Mouse (Mus musculus) forebrain, embryonic 12.5 days (tissue): ENCODE results near the gene Glipr2. TPM values are rescaled to one million over a fixed set of nuclear protein-coding genes. Genes with fewer than 3 reads are reported as not detected.
A peak's percentile ranks its signal among the peaks of the same experiment; 100 is the strongest.

Experiments used
- ATAC-seq: fragments of 200-750 bp; cut with Nextera tagmentation; 2 replicates; pipeline ENCODE4 v1.8.0; 2017; ENCODE audit warnings: moderate TSS enrichment; ENCODE audit not compliant: low FRiP score
- H3K27ac ChIP-seq: fragments of 300-500 bp; sonication (generic); 2 replicates; pipeline ENCODE4 v1.5.1; 2016; ENCODE audit warnings: mild to moderate bottlenecking
- H3K27me3 ChIP-seq: fragments of 300-500 bp; sonication (generic); 2 replicates; pipeline ENCODE4 v1.6.1; 2016; ENCODE audit warnings: mild to moderate bottlenecking
- H3K36me3 ChIP-seq: fragments of 300-500 bp; sonication (generic); replicated peaks from 2 replicates; pipeline ENCODE4 v1.6.1; 2016; ENCODE audit warnings: mild to moderate bottlenecking
- H3K4me1 ChIP-seq: fragments of 300-500 bp; sonication (generic); 2 replicates; pipeline ENCODE4 v1.6.1; 2016
- H3K4me2 ChIP-seq: fragments of 300-500 bp; sonication (generic); 2 replicates; pipeline ENCODE4 v1.6.1; 2016; ENCODE audit warnings: mild to moderate bottlenecking, moderate library complexity
- H3K4me3 ChIP-seq: fragments of 300-500 bp; sonication (generic); replicated peaks from 2 replicates; pipeline ENCODE4 v1.5.1; 2016; ENCODE audit warnings: mild to moderate bottlenecking
- H3K9ac ChIP-seq: fragments of 300-500 bp; sonication (generic); 2 replicates; pipeline ENCODE4 v1.6.1; 2016; ENCODE audit warnings: mild to moderate bottlenecking
- H3K9me3 ChIP-seq: fragments of 300-500 bp; sonication (generic); 2 replicates; pipeline ENCODE4 v1.6.1; 2016
- WGBS: fragments of 180-500 bp; shearing (Covaris S2); methylation state at CpG from one replicate; pipeline ENCODE4 v1.1.7; 2016; 5-methylcytosine and 5-hydroxymethylcytosine counted together
- polyA plus RNA-seq: library from polyadenylated mRNA; unstranded; fragments of >200 nt; fragmentation: Nextera tagmentation; extraction: Ambion mirVana; gene quantifications from 2 replicates; pipeline ENCODE4 v1.2.1, GENCODE M21; 2016

The Glipr2 gene
- polyA plus RNA-seq, 1 experiment from 2014 or later = 61.7 TPM

DNA sequence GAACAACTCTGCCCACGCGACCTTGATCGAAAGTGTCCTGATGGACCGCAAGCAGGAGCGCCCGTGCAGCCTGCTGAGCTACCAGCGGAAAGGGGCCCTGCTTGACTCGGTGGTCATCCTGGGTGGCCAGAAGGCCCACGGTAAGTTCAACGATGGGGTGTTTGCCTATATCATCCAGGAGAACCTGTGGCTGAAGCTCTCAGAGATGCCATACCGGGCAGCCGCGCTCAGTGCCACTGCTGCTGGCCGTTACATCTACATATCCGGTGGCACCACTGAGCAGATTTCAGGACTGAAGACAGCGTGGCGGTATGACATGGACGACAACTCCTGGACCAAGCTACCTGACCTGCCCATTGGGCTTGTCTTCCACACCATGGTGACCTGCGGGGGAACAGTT lies 27.1 kb downstream of the Glipr2 start:
- 94% methylated on average over 19 of the region's 19 CpGs for WGBS
- H3K9me3 ChIP-seq = no peaks in the 10 kb centered on the region
- H3K27me3 ChIP-seq = peaks cover 28% of the 10 kb centered on the region
- no peak overlapping the region for H3K9ac ChIP-seq
- H3K4me3 ChIP-seq = no peak overlapping the region
- no peak overlapping the region for H3K4me2 ChIP-seq
- peaks cover 4% of the 10 kb centered on the region for H3K4me1 ChIP-seq
- ATAC-seq = no peak
- H3K36me3 ChIP-seq = no peaks in the 10 kb centered on the region
- no peak overlapping the region for H3K27ac ChIP-seq

DNA sequence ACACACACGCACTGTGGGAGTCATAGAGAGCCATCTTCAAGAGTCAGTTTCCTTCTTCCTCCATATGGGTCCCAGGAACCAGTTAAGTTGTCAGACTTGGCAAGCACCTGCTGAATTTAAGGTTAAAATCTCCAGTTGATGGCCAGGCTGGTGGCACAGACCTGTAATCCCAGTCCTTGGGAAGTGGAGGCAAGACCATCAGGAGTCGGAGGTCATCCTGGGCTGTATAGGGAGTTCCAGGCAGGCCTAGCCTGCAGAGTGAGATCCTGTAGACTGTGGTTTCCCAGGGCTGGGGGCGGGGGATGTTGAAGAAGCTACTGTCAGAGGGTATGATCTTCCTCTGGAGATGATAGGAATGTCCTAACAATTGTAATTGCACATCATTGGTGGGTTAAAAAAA lies 31.8 kb downstream of the Glipr2 start:
- H3K9me3 ChIP-seq = no peaks in the 10 kb centered on the region
- 88% methylated on average over 3 of the region's 3 CpGs for WGBS
- H3K27me3 ChIP-seq = 0 out of 2 replicates have a peak, but pooled peaks cover 5% of the 10 kb centered on the region
- H3K36me3 ChIP-seq = no peaks in the 10 kb centered on the region
- H3K27ac ChIP-seq = no peak overlapping the region
- H3K4me1 ChIP-seq = no peaks in the 10 kb centered on the region; the same call in 1 of the 2 replicates
- no peak overlapping the region for H3K4me3 ChIP-seq
- no peak overlapping the region for H3K4me2 ChIP-seq
- H3K9ac ChIP-seq = no peak overlapping the region
- no peak for ATAC-seq

DNA sequence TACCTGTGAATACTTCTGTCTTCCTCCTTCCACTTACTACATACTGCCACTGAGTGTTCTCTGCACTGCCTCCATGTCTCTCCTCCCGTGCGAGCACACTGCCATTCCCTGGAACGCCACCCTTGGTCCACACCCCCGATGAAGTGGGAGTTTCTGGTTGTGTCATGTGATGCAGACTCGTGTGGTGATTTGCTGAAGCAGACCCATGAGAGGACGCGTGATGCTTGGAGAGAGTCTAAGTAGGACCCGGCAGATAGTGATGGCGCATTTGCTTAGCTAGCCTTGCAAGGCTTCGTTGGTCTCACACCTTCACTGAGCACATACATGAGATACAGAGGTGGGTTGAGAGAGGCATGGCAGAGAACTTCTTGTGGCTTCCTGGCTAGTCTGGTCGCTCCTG lies 35.9 kb downstream of the Glipr2 start:
- no peaks in the 10 kb centered on the region; the same call in 1 of the 2 replicates for H3K4me1 ChIP-seq
- no peak overlapping the region for H3K27ac ChIP-seq
- no peaks in the 10 kb centered on the region for H3K36me3 ChIP-seq
- no peak overlapping the region for H3K9ac ChIP-seq
- no peak overlapping the region for H3K4me2 ChIP-seq
- ATAC-seq = no peak
- H3K9me3 ChIP-seq = no peaks in the 10 kb centered on the region
- no peak overlapping the region for H3K4me3 ChIP-seq
- 93% methylated on average over 11 of the region's 11 CpGs for WGBS
- no peaks in the 10 kb centered on the region for H3K27me3 ChIP-seq

DNA sequence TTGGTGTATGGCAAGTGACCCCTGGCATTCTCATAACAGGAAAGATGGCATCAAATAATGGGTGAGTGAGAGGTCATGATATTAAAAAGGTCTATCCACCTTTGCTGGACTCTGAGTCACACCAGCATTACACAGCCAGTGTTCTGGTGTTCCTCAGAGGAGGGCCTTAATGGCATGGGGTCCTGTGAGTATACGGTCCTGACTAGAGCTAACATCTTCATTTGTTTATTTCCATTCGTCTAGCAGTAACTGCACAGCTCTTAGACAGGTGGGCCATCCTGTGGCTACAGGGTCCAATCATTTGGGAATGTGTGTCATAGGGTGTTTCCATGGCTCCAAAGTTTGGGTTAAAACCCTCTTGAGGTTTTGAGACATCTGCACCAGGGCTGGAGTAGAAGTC lies 37.1 kb downstream of the Glipr2 start:
- no peaks in the 10 kb centered on the region for H3K27me3 ChIP-seq
- ATAC-seq = no peak

DNA sequence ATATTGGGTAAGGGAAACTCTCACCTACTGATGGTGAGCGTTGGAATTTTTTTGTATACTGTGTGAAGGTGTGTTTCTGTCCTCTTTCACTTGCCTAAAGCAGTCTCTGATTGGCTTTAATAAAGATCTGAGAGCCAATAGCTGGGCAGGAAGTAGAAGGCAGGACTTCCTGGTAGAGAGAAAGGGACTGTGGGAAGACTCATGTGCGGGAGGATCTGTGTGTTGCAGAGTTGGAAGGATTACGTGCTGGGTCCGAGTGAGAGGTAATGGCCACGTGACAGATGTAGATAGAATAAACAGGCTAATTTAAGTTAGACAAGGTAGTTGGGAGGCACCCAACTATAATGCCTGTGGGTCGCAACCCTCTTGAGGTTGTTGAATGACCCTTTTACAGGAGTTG lies 46.4 kb downstream of the Glipr2 start:
- no peak overlapping the region for H3K4me2 ChIP-seq
- no peak for ATAC-seq
- WGBS = 83% methylated on average over 6 of the region's 6 CpGs

More for the DNA sequence above, 37.1 kb downstream of the Glipr2 start:
- Histone ChIP-seq H3K4me1 (no peaks in the 10 kb centered on the region), H3K36me3 (no peaks in the 10 kb centered on the region), H3K9me3 (no peaks in the 10 kb centered on the region), H3K4me3 (no peak overlapping the region), H3K9ac (no peak overlapping the region), H3K27ac (no peak overlapping the region), H3K4me2 (no peak overlapping the region)
- 85% methylated on average over 2 of the region's 2 CpGs for WGBS

DNA sequence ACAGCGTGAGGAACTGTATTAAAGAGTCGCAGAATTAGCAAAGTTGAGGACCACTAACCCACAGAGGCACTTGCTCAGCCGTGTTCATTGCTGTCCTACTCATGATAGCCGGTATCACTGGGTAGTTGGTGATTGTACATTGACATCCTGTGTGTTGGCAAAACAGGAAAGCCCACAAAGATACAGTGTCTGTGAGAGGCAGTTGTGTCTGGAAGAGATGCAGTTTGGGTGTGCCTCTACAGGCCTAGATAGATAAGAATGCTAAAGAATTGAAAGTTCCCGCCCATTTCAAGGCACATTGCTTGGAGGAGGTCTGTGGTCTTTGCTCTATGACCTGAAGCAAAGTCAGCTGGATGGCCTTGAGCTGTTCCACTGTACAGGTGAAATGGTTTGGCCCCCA lies 46.9 kb downstream of the Glipr2 start, which contains the start of gene Clta:
TSS of gene Clta (plus strand) at position 327 of the 400 bp plus-strand sequence.
- ATAC-seq = no peak
- H3K36me3 ChIP-seq = no peaks in the 10 kb centered on the region
- H3K9me3 ChIP-seq = no peaks in the 10 kb centered on the region
- no peak within 1 kb of the TSS for H3K27ac ChIP-seq
- H3K4me1 ChIP-seq = no peaks in the 10 kb centered on the region
- no peak within 1 kb of the TSS for H3K4me3 ChIP-seq
- H3K4me2 ChIP-seq = no peak within 1 kb of the TSS
- WGBS = 92% methylated on average over 5 of the region's 5 CpGs
- H3K9ac ChIP-seq = no peak within 1 kb of the TSS
- no peaks in the 10 kb centered on the region for H3K27me3 ChIP-seq

More for the DNA sequence above, 46.4 kb downstream of the Glipr2 start:
- Histone ChIP-seq H3K27ac (no peak overlapping the region), H3K4me3 (no peak overlapping the region), H3K4me1 (no peaks in the 10 kb centered on the region), H3K9ac (no peak overlapping the region), H3K36me3 (no peaks in the 10 kb centered on the region), H3K9me3 (no peaks in the 10 kb centered on the region), H3K27me3 (no peaks in the 10 kb centered on the region)

DNA sequence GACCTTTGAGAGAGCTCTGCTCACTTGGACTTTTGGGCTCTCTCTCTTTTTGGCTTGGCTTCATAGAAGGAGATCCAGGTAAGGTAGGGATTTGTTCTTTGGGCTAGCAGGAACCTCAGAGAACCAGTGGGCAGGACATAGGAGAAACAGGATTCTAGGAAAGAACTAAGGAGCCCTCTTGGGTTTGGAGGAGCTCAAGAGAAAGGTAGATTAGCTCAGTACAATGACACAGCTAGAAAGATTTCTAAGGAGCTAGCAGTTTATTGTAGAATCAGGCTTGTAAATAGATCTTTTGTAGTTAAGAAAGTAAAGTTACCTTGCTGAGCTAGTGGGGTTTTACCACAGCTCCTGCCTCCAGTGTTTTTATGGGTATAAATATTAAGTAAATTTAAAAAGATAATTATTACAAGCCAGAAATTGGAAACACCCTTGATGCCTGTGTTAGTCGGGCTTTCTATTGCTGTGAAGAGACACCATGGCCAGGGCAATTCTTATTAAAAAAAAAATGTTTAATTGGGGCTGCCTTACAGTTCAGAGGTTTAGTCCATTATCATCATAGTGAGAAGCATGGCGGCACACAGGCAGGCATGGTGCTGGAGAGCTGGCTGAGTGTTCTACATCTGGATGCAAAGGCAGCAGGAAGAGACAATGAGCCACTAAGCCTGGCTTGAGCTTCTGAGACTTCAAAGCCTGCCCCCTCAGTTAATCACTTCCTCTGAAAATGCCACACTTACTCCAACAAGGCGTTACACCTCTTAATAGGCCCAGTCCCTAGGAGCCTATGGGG lies 47.6 kb downstream of the Glipr2 start:
- Histone ChIP-seq H3K36me3 (no peaks in the 10 kb centered on the region), H3K27me3 (no peaks in the 10 kb centered on the region), H3K9ac (no peak overlapping the region), H3K4me3 (no peak overlapping the region), H3K27ac (no peak overlapping the region), H3K4me2 (no peak overlapping the region), H3K4me1 (no peaks in the 10 kb centered on the region), H3K9me3 (no peaks in the 10 kb centered on the region)
- 66% methylated on average over 3 of the region's 3 CpGs for WGBS
- ATAC-seq = no peak

DNA sequence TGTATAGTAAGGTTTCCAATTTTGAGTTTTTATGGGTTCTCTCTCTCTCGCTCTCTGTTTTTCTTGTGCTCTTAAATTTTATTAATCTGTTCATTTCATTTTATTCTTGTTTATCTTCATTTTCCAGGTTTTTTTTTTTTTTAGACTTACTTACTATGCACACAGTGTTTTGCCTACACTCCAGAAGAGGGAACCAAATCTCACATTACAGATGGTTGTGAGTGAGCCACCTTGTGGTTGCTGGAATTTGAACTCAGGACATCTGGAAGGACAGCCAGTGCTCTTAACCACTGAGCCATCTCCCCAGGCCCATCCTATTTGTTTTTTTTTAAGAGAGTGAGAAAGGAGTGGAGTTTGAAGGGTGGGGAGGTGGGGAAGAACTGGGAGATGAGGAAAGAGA lies 53.0 kb downstream of the Glipr2 start:
- H3K36me3 ChIP-seq = no peaks in the 10 kb centered on the region

DNA sequence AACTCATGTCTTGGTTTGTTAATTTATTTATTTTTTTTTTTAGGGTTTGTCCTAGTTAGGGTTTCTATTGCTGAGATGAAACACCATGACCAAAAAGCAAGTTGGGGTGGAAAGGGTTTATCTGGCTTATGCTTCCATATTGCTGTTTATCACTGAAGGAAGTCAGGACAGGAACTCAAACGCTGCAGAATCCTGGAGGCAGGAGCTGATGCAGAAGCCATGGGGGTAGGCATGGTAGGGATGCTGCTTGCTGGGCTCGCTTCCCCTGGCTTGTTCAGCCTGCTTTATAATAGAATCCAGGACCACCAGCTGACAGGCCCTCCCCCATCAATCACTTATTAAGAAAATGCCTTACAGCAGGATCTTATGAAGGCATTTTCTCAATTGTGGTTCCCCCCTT lies 53.7 kb downstream of the Glipr2 start:
- no peak overlapping the region for H3K27ac ChIP-seq
- H3K4me3 ChIP-seq = no peak overlapping the region
- H3K9me3 ChIP-seq = no peaks in the 10 kb centered on the region
- no peaks in the 10 kb centered on the region for H3K27me3 ChIP-seq
- H3K9ac ChIP-seq = no peak overlapping the region
- WGBS = 43% methylated on average over 2 of the region's 2 CpGs
- H3K36me3 ChIP-seq = 0 out of 2 replicates have a peak, but pooled peaks cover 2% of the 10 kb centered on the region
- H3K4me1 ChIP-seq = peaks cover 20% of the 10 kb centered on the region
- no peak for ATAC-seq
- no peak overlapping the region for H3K4me2 ChIP-seq

More for the DNA sequence above, 53.0 kb downstream of the Glipr2 start:
- Histone ChIP-seq H3K27ac (no peak overlapping the region), H3K9me3 (no peaks in the 10 kb centered on the region), H3K4me3 (no peak overlapping the region), H3K4me2 (no peak overlapping the region), H3K9ac (no peak overlapping the region), H3K4me1 (peaks cover 20% of the 10 kb centered on the region), H3K27me3 (no peaks in the 10 kb centered on the region)
- ATAC-seq = no peak
- WGBS = 96% methylated on average over 1 of the region's 1 CpGs

DNA sequence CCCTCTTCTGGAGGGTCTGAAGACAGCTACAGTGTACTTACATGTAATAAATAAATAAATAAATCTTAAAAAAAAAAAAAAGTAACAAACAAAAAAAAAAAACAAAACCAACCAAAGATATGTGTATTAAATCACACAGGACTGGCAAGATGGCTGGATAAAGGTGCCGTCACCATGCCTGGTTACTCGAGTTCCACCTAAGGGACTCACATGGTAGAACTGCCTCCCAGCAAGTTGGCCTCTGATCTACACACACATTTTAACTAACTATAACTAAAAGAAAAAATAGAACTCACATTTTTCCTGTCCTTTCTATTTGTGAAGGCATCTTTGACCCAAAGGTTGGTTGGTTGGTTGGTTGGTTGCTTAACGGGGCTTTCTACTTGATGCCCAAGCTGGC lies 54.6 kb downstream of the Glipr2 start:
- Histone ChIP-seq H3K4me2 (peak overlapping the region; percentile 99), H3K27me3 (no peaks in the 10 kb centered on the region), H3K9me3 (no peaks in the 10 kb centered on the region), H3K4me1 (peaks cover 20% of the 10 kb centered on the region), H3K9ac (peak overlapping the region; percentile 91), H3K36me3 (0 out of 2 replicates have a peak, but pooled peaks cover 4% of the 10 kb centered on the region), H3K27ac (0 out of 2 replicates have a peak overlapping the region, but pooled peaks have one; percentile 70), H3K4me3 (peak overlapping the region; percentile 97)
- ATAC-seq = no peak
- 84% methylated on average over 3 of the region's 3 CpGs for WGBS

DNA sequence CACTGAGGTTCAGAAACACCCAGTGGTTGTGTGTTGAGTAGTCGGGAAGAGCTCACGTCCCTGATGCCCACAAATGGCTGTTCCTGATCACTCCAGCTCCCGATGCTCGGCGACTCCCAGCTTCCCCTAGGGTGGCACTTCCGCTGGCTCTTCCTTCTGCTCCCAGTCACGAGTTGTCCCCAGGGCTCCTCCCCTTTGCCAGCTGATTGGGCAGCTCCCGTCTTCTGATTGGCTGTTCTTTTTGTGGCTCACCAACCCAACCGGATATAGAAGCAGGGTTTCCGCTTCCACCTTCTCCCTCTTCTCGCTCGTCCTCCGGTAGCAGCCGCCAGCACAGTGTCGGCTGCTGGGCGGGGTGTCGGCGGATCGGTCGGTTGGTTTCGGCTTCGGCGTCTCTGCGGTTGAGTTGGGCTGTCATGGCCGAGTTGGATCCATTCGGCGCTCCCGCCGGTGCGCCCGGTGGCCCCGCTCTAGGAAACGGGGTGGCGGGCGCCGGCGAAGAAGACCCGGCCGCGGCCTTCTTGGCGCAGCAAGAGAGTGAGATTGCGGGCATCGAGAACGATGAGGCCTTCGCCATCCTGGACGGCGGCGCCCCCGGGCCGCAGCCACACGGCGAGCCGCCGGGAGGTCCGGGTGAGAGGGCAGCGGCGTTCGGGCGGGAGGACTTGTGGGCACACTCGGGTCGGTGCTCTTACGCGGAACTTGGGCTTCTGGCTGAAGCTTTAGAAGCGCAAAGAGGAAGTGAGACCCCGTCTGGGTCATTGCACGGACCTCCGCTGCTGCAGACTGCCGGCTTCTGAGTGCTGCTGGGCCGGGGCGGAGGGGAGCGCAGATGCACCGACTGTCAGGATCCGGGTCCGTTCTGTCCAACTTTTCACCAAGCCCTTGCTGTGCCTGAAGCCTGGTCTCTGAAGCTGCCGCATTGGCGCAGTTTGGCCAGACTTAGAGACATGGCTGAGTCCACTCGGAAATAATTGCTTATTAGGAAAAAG lies 55.5 kb downstream of the Glipr2 start:
- Histone ChIP-seq H3K4me1 (peaks cover 20% of the 10 kb centered on the region), H3K9ac (peak overlapping the region; percentile 91), H3K4me2 (peak overlapping the region; percentile 99), H3K27ac (peak overlapping the region; percentile 70), H3K4me3 (peak overlapping the region; percentile 97), H3K9me3 (no peaks in the 10 kb centered on the region), H3K36me3 (0 out of 2 replicates have a peak, but pooled peaks cover 6% of the 10 kb centered on the region), H3K27me3 (no peaks in the 10 kb centered on the region)
- under 1% methylated on average over 77 of the region's 77 CpGs for WGBS
- ATAC-seq = peak; percentile 99
